Mouse (Mus musculus): ENCODE data around the gene Serp2.
A peak's percentile ranks its signal among the peaks of the same experiment; 100 is the strongest.

Serp2 gene

GRCm38 (mm10) chr14:76556852-76557208 lies at the start of gene Serp2:
TSS of gene Serp2 (minus strand) at chr14:76556889.
- DNase-seq (ENCODE audit: low spot score in 2 of 2), result no peak

GRCm38 (mm10) chr14:76605931-76606534 lies 49.3 kb upstream of the Serp2 start:
- no peak for DNase-seq (ENCODE audit: low spot score in 2 of 2)

GRCm38 (mm10) chr14:76604012-76604411 lies 47.3 kb upstream of the Serp2 start:
- no peak for DNase-seq (ENCODE audit: low spot score in 2 of 2)

GRCm38 (mm10) chr14:76601654-76602053 lies 45.0 kb upstream of the Serp2 start:
- no peak for DNase-seq (ENCODE audit: low spot score in 2 of 2)

GRCm38 (mm10) chr14:76600391-76600790 lies 43.7 kb upstream of the Serp2 start:
- no peak for DNase-seq (ENCODE audit: low spot score in 2 of 2)

- DNase-seq (ENCODE audit: low spot score in 2 of 2), result no peak
These were observed 43.0 kb upstream of the Serp2 start for GRCm38 (mm10) chr14:76599706-76600105.

- DNase-seq (ENCODE audit: low spot score in 2 of 2), result peak; percentile 55 to 59
These were observed 42.0 kb upstream of the Serp2 start for GRCm38 (mm10) chr14:76598518-76599216.

- DNase-seq (ENCODE audit: low spot score in 2 of 2), result no peak
These were observed 41.1 kb upstream of the Serp2 start for GRCm38 (mm10) chr14:76597751-76598150.

- peak in 1 of 2 experiments; percentile 34 for DNase-seq (ENCODE audit: low spot score in 2 of 2)
These were observed 38.6 kb upstream of the Serp2 start for GRCm38 (mm10) chr14:76595048-76595859.

- DNase-seq (ENCODE audit: low spot score in 2 of 2), result no peak
These were observed 37.7 kb upstream of the Serp2 start for GRCm38 (mm10) chr14:76594351-76594885.

GRCm38 (mm10) chr14:76593630-76594193 lies 37.0 kb upstream of the Serp2 start:
- no peak for DNase-seq (ENCODE audit: low spot score in 2 of 2)

GRCm38 (mm10) chr14:76592721-76593120 lies 36.0 kb upstream of the Serp2 start:
- no peak for DNase-seq (ENCODE audit: low spot score in 2 of 2)

GRCm38 (mm10) chr14:76592090-76592489 lies 35.4 kb upstream of the Serp2 start:
- DNase-seq (ENCODE audit: low spot score in 2 of 2), result no peak

GRCm38 (mm10) chr14:76590134-76590533 lies 33.4 kb upstream of the Serp2 start:
- no peak for DNase-seq (ENCODE audit: low spot score in 2 of 2)

- no peak for DNase-seq (ENCODE audit: low spot score in 2 of 2)
These were observed 33.0 kb upstream of the Serp2 start for GRCm38 (mm10) chr14:76589671-76590070.

GRCm38 (mm10) chr14:76585831-76586405 lies 29.2 kb upstream of the Serp2 start:
- DNase-seq (ENCODE audit: low spot score in 2 of 2), result no peak

GRCm38 (mm10) chr14:76583985-76584384 lies 27.3 kb upstream of the Serp2 start:
- DNase-seq (ENCODE audit: low spot score in 2 of 2), result no peak

GRCm38 (mm10) chr14:76581974-76582922 lies 25.6 kb upstream of the Serp2 start:
- DNase-seq (ENCODE audit: low spot score in 2 of 2), result no peak

- DNase-seq (ENCODE audit: low spot score in 2 of 2), result no peak
These were observed 23.0 kb upstream of the Serp2 start for GRCm38 (mm10) chr14:76579660-76580061.

- DNase-seq (ENCODE audit: low spot score in 2 of 2), result no peak
These were observed 21.2 kb upstream of the Serp2 start for GRCm38 (mm10) chr14:76577840-76578239.

- DNase-seq (ENCODE audit: low spot score in 2 of 2), result no peak
These were observed 13.6 kb upstream of the Serp2 start for GRCm38 (mm10) chr14:76570292-76570691.
